Mouse (Mus musculus) heart, postnatal 0 days (tissue): Measurements from ENCODE around the gene Dok4. TPM values are rescaled to one million over a fixed set of nuclear protein-coding genes. Genes with fewer than 3 reads are reported as not detected.

ENCODE experiments used
- ATAC-seq: fragments of 200-750 bp; cut with Nextera tagmentation; 2 replicates; pipeline ENCODE4 v1.8.0; 2017; ENCODE audit warnings: low read depth, moderate number of reproducible peaks, moderate library complexity; ENCODE audit not compliant: insufficient read depth
- DNase-seq: peaks from one replicate; pipeline ENCODE4 v3.0.0-alpha.2; 2016; ENCODE audit warnings: low spot score
- H3K27ac ChIP-seq: fragments of 300-500 bp; sonication (generic); 2 replicates; pipeline ENCODE4 v1.5.1; 2014; ENCODE audit warnings: low read depth, mild to moderate bottlenecking
- H3K27me3 ChIP-seq: fragments of 300-500 bp; sonication (generic); 2 replicates; pipeline ENCODE4 v1.6.1; 2014; ENCODE audit warnings: low read length, mixed read lengths; ENCODE audit not compliant: control insufficient read depth, insufficient read depth
- H3K36me3 ChIP-seq: fragments of 300-500 bp; sonication (generic); replicated peaks from 2 replicates; pipeline ENCODE4 v1.6.1; 2014; ENCODE audit warnings: low read length, mixed read lengths; ENCODE audit not compliant: control insufficient read depth, insufficient read depth
- H3K4me1 ChIP-seq: fragments of 300-500 bp; sonication (generic); 2 replicates; pipeline ENCODE4 v1.6.1; 2014; ENCODE audit warnings: antibody characterized with exemption; ENCODE audit not compliant: control insufficient read depth, insufficient read depth
- H3K4me2 ChIP-seq: fragments of 300-500 bp; sonication (generic); 2 replicates; pipeline ENCODE4 v1.6.1; 2014; ENCODE audit warnings: low read depth, mild to moderate bottlenecking, low read length, moderate library complexity
- H3K4me3 ChIP-seq: fragments of 300-500 bp; sonication (generic); 2 replicates; pipeline ENCODE4 v1.5.1; 2014; ENCODE audit warnings: low read depth, low read length
- H3K9ac ChIP-seq: fragments of 300-500 bp; sonication (generic); replicated peaks from 2 replicates; pipeline ENCODE4 v1.6.1; 2014; ENCODE audit warnings: low read depth, low read length, mixed read lengths
- H3K9me3 ChIP-seq: fragments of 300-500 bp; sonication (generic); replicated peaks from 2 replicates; pipeline ENCODE4 v1.6.1; 2016; ENCODE audit warnings: low read length; ENCODE audit not compliant: control insufficient read depth
- CTCF ChIP-seq: IDR thresholded peaks from 2 replicates; pipeline ENCODE4 v1.5.1; 2016; ENCODE audit warnings: antibody characterized with exemption, control low read depth, low read depth
- EP300 ChIP-seq: IDR thresholded peaks from 2 replicates; pipeline ENCODE4 v1.6.1; 2016; ENCODE audit warnings: antibody characterized with exemption, low read depth
- WGBS: fragments of 180-500 bp; shearing (Covaris S2); extraction: QIAGEN DNeasy Blood & Tissue Kit; methylation state at CpG from one replicate; pipeline ENCODE4 v1.1.7; 2014; 5-methylcytosine and 5-hydroxymethylcytosine counted together
- polyA plus RNA-seq: library from polyadenylated mRNA; unstranded; fragments of >200 nt; fragmentation: Nextera tagmentation; extraction: Ambion mirVana; gene quantifications from 2 replicates; pipeline ENCODE4 v1.2.1, GENCODE M21; 2015
- total RNA-seq: library from RNA; depleted of rRNA; stranded (reverse); fragments of >200 nt; gene quantifications from 2 replicates; pipeline ENCODE4 v1.2.3, GENCODE M21; 2014; ENCODE audit warnings: low replicate concordance

Dok4 gene
- total and polyA plus RNA-seq, 2 experiments from 2014 or later: 28.7 to 43.4 TPM

DNA sequence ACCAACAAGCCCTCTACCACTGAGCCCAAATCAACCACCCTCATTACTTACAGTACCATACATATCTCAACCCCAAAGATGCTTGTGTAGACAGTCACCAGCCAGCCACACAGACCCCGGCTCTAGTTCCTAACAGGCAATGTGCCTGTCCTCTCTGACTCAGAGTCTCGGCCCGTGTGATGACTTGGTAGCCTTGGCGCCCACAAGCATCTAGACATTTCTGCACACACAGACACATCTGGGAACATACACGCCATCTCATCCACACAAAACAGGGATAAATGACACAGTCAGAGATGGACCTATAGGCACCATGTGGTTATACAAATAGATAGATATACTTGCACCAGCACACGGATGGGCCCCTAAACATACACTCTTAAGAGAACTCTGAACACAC is 38.1 kb upstream of the Dok4 start:
- TF ChIP-seq EP300 (no peak), CTCF (no peak)
- DNase-seq: no peak
- H3K27ac ChIP-seq: no peak overlapping the region
- H3K27me3 ChIP-seq: no peaks in the 10 kb centered on the region
- H3K4me3 ChIP-seq: no peak overlapping the region
- peaks cover 19% of the 10 kb centered on the region for H3K36me3 ChIP-seq
- no peak overlapping the region for H3K4me2 ChIP-seq
- peaks cover 28% of the 10 kb centered on the region for H3K4me1 ChIP-seq
- 58% methylated on average over 6 of the region's 6 CpGs for WGBS
- H3K9ac ChIP-seq: no peak overlapping the region
- ATAC-seq: no peak
- H3K9me3 ChIP-seq: no peaks in the 10 kb centered on the region

- DNase-seq (peak; percentile 45), ATAC-seq (peak; percentile 31)
- WGBS: 25% methylated on average over 74 of the region's 77 CpGs
- peak overlapping the region; percentile 60 for H3K4me2 ChIP-seq
- H3K36me3 ChIP-seq: peaks cover 21% of the 10 kb centered on the region
- TF ChIP-seq CTCF (peak; percentile 60), EP300 (no peak)
- H3K27ac ChIP-seq: no peak overlapping the region
- H3K9ac ChIP-seq: no peak overlapping the region
- no peaks in the 10 kb centered on the region for H3K27me3 ChIP-seq
- no peaks in the 10 kb centered on the region for H3K9me3 ChIP-seq
- H3K4me1 ChIP-seq: peaks cover 28% of the 10 kb centered on the region
- H3K4me3 ChIP-seq: peak overlapping the region; percentile 33
These were observed 37.0 kb upstream of the Dok4 start for GRCm38 (mm10) chr8:94913061-94913660.

GRCm38 (mm10) chr8:94908847-94909246 is 32.7 kb upstream of the Dok4 start:
- ATAC-seq (peak; percentile 31; the same call in 1 of the 2 replicates), DNase-seq (peak; percentile 89)
- H3K27me3 ChIP-seq: no peaks in the 10 kb centered on the region
- no peak overlapping the region for H3K4me3 ChIP-seq
- peak overlapping the region; percentile 23; the same call in 1 of the 2 replicates for H3K27ac ChIP-seq
- 7% methylated on average over 4 of the region's 4 CpGs for WGBS
- no peak for TF ChIP-seq EP300
- peak; percentile 96 for TF ChIP-seq CTCF
- H3K9ac ChIP-seq: no peak overlapping the region
- H3K9me3 ChIP-seq: no peaks in the 10 kb centered on the region
- peaks cover 21% of the 10 kb centered on the region for H3K4me1 ChIP-seq
- no peak overlapping the region for H3K4me2 ChIP-seq
- H3K36me3 ChIP-seq: peaks cover 45% of the 10 kb centered on the region

DNA sequence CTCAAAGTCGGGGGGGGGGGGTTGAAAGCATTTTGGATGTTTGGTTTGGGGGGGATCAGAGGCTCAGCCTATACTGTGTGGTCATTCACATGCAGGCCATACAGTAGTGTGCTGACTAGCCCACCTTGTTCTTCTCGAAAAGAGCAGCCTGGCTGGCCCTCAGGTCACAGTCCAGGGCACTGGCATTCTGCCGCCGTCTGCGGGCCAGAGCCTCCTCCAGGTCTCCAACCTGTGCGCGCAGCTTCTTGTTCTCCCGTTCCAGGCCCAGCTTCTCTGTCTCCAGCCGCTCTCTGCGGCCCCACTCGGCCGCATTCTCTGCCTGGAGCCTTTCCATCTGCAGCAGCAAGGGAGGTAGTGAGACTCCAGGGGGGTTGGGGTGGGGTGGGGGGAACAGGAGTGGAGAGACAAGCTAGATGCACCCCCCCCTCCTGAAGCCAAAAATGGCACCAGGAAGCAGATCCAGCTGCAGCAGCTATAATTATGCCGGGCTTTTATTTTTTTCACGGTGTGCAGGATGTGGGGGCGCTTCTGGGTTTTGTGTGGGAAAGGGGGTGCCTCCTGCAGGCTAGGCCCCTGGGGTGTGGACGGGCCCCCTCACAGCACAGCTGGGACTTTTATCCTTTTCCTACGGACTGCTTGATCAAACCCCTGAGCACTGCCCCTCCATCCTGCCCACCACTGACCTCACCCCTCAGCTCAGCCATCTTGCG is 31.6 kb upstream of the Dok4 start:
- ATAC-seq (no peak), DNase-seq (no peak)
- Histone ChIP-seq H3K27ac (peak overlapping the region; percentile 47; the same call in 1 of the 2 replicates), H3K27me3 (no peaks in the 10 kb centered on the region), H3K9ac (no peak overlapping the region), H3K4me1 (peaks cover 14% of the 10 kb centered on the region), H3K36me3 (peaks cover 44% of the 10 kb centered on the region), H3K4me3 (no peak overlapping the region), H3K9me3 (no peaks in the 10 kb centered on the region), H3K4me2 (no peak overlapping the region)
- WGBS: 71% methylated on average over 18 of the region's 18 CpGs
- TF ChIP-seq EP300 (peak; percentile 67; the same call in 1 of the 2 replicates), CTCF (no peak)

- Histone ChIP-seq H3K9me3 (no peaks in the 10 kb centered on the region), H3K27me3 (no peaks in the 10 kb centered on the region), H3K4me1 (peaks cover 34% of the 10 kb centered on the region), H3K9ac (no peak overlapping the region), H3K4me3 (no peak overlapping the region), H3K36me3 (peaks cover 41% of the 10 kb centered on the region), H3K27ac (peak overlapping the region; percentile 68), H3K4me2 (no peak overlapping the region)
- peak; percentile 72 for ATAC-seq
- WGBS: 38% methylated on average over 12 of the region's 12 CpGs
- TF ChIP-seq CTCF (no peak), EP300 (peak; percentile 76)
- peak; percentile 81 for DNase-seq
These were observed 28.5 kb upstream of the Dok4 start for GRCm38 (mm10) chr8:94904450-94905175.
